ENCODE assay signal across 16 mouse cellular contexts in the genomic region with DNA sequence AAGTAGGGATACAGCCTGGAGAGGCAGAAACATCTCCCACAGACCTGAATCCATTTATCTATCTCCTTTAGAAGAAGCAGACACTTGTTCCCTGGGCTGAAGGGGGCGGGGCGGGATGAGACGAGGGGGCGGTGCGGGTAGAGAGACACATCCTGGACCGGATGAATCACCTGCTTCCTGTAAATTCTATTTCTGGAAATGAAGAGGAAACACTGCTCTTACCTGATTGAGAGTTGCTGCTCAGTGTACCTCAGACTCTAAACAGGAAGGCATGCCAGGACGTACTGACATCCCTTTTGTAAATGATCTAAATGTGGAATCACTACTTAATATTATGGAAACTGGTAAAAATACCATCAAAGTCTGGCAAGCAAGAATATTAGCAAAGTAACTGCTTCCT.
DNase-seq lines count a peak whose midpoint lies in the region; ATAC-seq lines count a peak whose summit lies in the region.
"Had no signal": no experiment of that assay in that cellular context is flagged by ENCODE, and none has a peak within 500 bp of the region (broad histone marks: within the 10 kb centered on the region; RNA-seq: fewer than 3 reads in every experiment).

No protein-coding gene starts in this region.

- WGBS in forebrain, embryonic 12.5 days = 92% methylated on average over 7 of the region's 7 CpGs
- WGBS in embryonic facial prominence, embryonic 10.5 days = 83% methylated on average over 7 of the region's 7 CpGs

- no peak overlapping the region for H3K9ac ChIP-seq in forebrain, embryonic 12.5 days

- H3K9me3 ChIP-seq in forebrain, embryonic 12.5 days = no peaks in the 10 kb centered on the region
- no peaks in the 10 kb centered on the region for H3K9me3 ChIP-seq in embryonic facial prominence, embryonic 10.5 days
- H3K9me3 ChIP-seq: G1E had no signal

- H3K4me1 ChIP-seq in forebrain, embryonic 12.5 days = peaks cover 6% of the 10 kb centered on the region
- 0 out of 2 replicates have a peak, but pooled peaks cover 4% of the 10 kb centered on the region for H3K4me1 ChIP-seq in embryonic facial prominence, embryonic 10.5 days

- DNase-seq in adrenal gland, postnatal 14 days = peak; percentile 46
- no peak for DNase-seq in adrenal gland, adult 8-10 months
- DNase-seq in kidney, postnatal 10 days = peak; percentile 67
- DNase-seq in kidney, adult 18-20 months = no peak
- DNase-seq in 416B (ENCODE audit: low read depth) = peak; percentile 83
- no peak for DNase-seq in embryonic facial prominence, embryonic 10.5 days (ENCODE audit: low spot score)
- DNase-seq: B cell, adult 2 months; cerebellum, postnatal 10 days; liver; right cerebral cortex, postnatal 4 days had no signal

- no peak overlapping the region for H3K4me3 ChIP-seq in forebrain, embryonic 12.5 days (replicated peaks)
- H3K4me3 ChIP-seq in embryonic facial prominence, embryonic 10.5 days = no peak overlapping the region
- H3K4me3 ChIP-seq: erythroblast, embryonic 14.5 days had no signal

- H3K4me2 ChIP-seq in forebrain, embryonic 12.5 days = no peak overlapping the region

- H3K27ac ChIP-seq in forebrain, embryonic 12.5 days = no peak overlapping the region
- H3K27ac ChIP-seq in embryonic facial prominence, embryonic 10.5 days (replicated peaks) = no peak overlapping the region

- ATAC-seq in inflammation-experienced regulatory T-cells, adult 6 months = peak; percentile 56
- no peak for ATAC-seq in forebrain, embryonic 12.5 days (ENCODE audit: low FRiP score)
- ATAC-seq: hindbrain, embryonic 16.5 days; midbrain, embryonic 16.5 days had no signal

- no peaks in the 10 kb centered on the region for H3K36me3 ChIP-seq in forebrain, embryonic 12.5 days (replicated peaks)
- H3K36me3 ChIP-seq in embryonic facial prominence, embryonic 10.5 days (replicated peaks) = no peaks in the 10 kb centered on the region
- H3K36me3 ChIP-seq: G1E had no signal

- H3K27me3 ChIP-seq in forebrain, embryonic 12.5 days = no peaks in the 10 kb centered on the region
- no peaks in the 10 kb centered on the region for H3K27me3 ChIP-seq in embryonic facial prominence, embryonic 10.5 days (replicated peaks; ENCODE audit: low read depth, poor library complexity, severe bottlenecking)

Comparison
In these comparisons a context has a peak if more than half of its experiments do, and no peak if none do; other contexts are left out.
1. DNase-seq: peak in adrenal gland, postnatal 14 days (single experiment), kidney, postnatal 10 days (single experiment) and 416B (single experiment); none in adrenal gland, adult 8-10 months (single experiment), kidney, adult 18-20 months (single experiment) and embryonic facial prominence, embryonic 10.5 days (single experiment).